Mouse (Mus musculus): ENCODE measurements around the gene Hoxb2.

DNA sequence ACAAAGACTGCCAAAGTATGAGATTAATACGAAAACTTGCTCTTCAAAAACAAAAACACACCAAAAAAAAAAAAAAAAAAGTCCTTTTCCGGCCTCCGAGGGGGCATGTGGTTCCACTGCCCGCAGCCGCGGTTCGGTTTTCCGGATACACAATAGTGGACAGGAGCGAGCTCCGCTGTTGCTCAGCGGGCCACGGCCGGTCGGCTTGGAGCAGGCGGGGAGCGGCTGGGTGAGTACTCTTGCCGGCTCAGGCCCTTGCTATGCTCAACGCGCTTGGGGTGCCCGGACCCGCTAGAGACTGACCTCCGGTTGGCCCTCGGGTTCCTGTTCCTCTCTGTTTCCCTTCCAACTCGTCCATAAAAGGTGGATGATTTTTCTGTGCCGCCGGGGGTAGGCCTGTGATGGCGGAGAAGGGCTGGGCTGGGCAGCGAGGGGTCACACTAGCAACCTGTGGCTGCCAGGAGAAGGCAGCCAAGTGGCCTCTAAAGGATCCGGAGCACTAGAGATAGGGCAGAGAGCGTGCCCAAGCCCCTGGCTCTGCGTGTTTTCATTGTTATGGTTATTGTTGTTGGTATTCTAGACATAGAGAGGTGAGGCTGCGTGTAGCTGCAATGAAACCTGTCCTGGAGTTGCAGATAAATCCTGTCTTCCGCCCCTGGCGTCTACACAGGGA, 35.5 kb upstream of the Hoxb2 start:
- no peak for TF ChIP-seq CTCF (conservative IDR thresholded peaks at IDR 0.05; ENCODE audit: low read length)
- TF ChIP-seq NANOG (IDR thresholded peaks at IDR 0.05; ENCODE audit: borderline replicate concordance, low read length) = no peak
- TF ChIP-seq POU5F1 (IDR thresholded peaks at IDR 0.05; ENCODE audit: borderline replicate concordance, low read length) = no peak
